Mouse (Mus musculus) small intestine, adult 2 months (tissue): Measurements from ENCODE around the gene S100a9.

Experiments
- CTCF ChIP-seq: fragments of 200-500 bp; IDR thresholded peaks from 2 replicates; pipeline ENCODE4 v1.5.1; 2012; ENCODE audit warnings: low read depth, mild to moderate bottlenecking, control low read depth, inconsistent platforms, low read length, moderate library complexity, mixed read lengths; ENCODE audit not compliant: insufficient replicate concordance, insufficient read length; ENCODE audit errors: extremely low read depth
- POLR2A ChIP-seq: fragments of 200-500 bp; IDR thresholded peaks from 2 replicates; pipeline ENCODE4 v1.6.1; 2012; ENCODE audit warnings: low read depth, mild to moderate bottlenecking, control low read depth, inconsistent platforms, low read length, moderate library complexity

DNA sequence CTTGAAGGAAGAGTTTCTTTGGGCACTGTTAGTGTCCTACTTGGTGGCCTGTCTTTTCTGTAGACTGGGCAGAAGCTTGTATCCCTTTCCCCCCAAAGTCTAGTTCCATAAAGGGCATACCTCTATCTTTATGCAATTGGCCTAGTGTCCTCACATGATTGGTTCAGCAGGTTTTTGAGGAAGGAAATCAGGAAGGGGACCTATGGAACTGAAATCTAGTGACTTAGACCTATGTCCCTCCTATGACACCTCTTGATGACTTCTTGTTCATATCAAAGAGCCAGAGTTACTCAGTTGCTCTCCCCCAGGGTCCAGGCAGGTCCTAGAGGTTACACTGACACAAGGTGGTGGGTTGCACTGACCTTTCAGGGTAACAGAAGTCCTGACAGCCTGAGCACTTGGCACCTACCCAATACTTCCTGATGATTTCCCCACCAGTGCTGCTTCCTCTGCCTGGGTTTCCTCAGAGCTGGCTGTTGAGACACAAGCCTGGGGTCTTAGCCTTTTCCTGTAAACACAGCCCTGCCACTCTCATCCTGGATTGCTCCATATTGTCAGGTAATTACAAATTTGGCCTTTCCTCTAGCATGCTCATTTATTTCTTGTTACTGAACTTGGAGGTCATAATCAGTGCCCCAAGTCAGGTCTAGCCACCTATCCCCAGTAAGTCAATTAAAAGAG lies 36.0 kb downstream of the S100a9 start:
- TF ChIP-seq CTCF: no peak
- no peak for TF ChIP-seq POLR2A
